In genomic region chr11:115678861-115679260, GRCm38 (mm10) we compare ENCODE assay signal across 13 mouse cellular contexts.
DNase-seq lines count a peak whose midpoint lies in the region.
"Had no signal": no experiment of that assay in that cellular context is flagged by ENCODE, and none has a peak within 500 bp of the region (broad histone marks: within the 10 kb centered on the region; RNA-seq: fewer than 3 reads in every experiment).

No protein-coding gene starts in this region.

- DNase-seq in frontal cortex, postnatal 36 days (ENCODE audit: low spot score in 2 of 2), result peak; percentile 42 to 61
- DNase-seq in frontal cortex, postnatal 14 days (ENCODE audit: low spot score in 2 of 2), result no peak
- peak; percentile 55 for DNase-seq in layer of hippocampus, adult 11-12 months (ENCODE audit: low spot score)
- DNase-seq in layer of hippocampus, adult 9-10 months (ENCODE audit: low spot score), result no peak
- peak; percentile 67 to 77 for DNase-seq in right cerebral cortex, postnatal 10 days (ENCODE audit: low spot score in 2 of 2)
- DNase-seq in right cerebral cortex, postnatal 14 days, result no peak
- no peak for DNase-seq in thymus, postnatal 10 days (ENCODE audit: low spot score in 2 of 2)
- DNase-seq: adrenal gland, postnatal 36 days; cerebellum, adult 2 months; left cerebral cortex, postnatal 4 days; lung, adult 18-20 months; lung, postnatal 14 days; spleen, adult 18-20 months had no signal

Comparison
In these comparisons a context has a peak if more than half of its experiments do, and no peak if none do; other contexts are left out.
1. DNase-seq: peak in frontal cortex, postnatal 36 days (2 of 2), layer of hippocampus, adult 11-12 months (single experiment) and right cerebral cortex, postnatal 10 days (2 of 2); none in frontal cortex, postnatal 14 days (0 of 2), layer of hippocampus, adult 9-10 months (single experiment), right cerebral cortex, postnatal 14 days (single experiment) and thymus, postnatal 10 days (0 of 2).